Mouse (Mus musculus): Measurements from ENCODE around the gene Vsnl1. TPM values are rescaled to one million over a fixed set of nuclear protein-coding genes. Genes with fewer than 3 reads are reported as not detected.

The Vsnl1 gene
- polyA plus RNA-seq, 1 experiment from 2014 or later, result 0.61 TPM

Small RNA genes within 50 kb of the gene (microRNA-seq; reads per million reads assigned to microRNA genes)
- not detected for gene Mir7675

Other genes starting within 250 kb of the Vsnl1 start
- not detected in 2 replicates for gene Msgn1, start 227.6 kb downstream of the Vsnl1 start, polyA plus RNA-seq (2015; fragmentation: Nextera tagmentation; extraction: Ambion mirVana)
- 3.6 and 5.1 TPM in 2 replicates for gene Gen1, start 170.8 kb downstream of the Vsnl1 start, polyA plus RNA-seq (2015; fragmentation: Nextera tagmentation; extraction: Ambion mirVana)
- gene Smc6, start 170.7 kb downstream of the Vsnl1 start, polyA plus RNA-seq (2015; fragmentation: Nextera tagmentation; extraction: Ambion mirVana), result 87.9 and 102 TPM in 2 replicates
- gene Rad51ap2, start 19.5 kb upstream of the Vsnl1 start, polyA plus RNA-seq (2015; fragmentation: Nextera tagmentation; extraction: Ambion mirVana), result 0.06 and 0.13 TPM in 2 replicates